Mouse (Mus musculus): ENCODE data around the gene Ccdc57. TPM values are rescaled to one million over a fixed set of nuclear protein-coding genes. Genes with fewer than 3 reads are reported as not detected.
"Not testable (repeated sequence)": the region's sequence is repeated elsewhere in the genome, so short reads cannot be mapped to it uniquely, and the experiment has no call there.

The Ccdc57 gene
- total and polyA plus RNA-seq, 3 experiments: 2.5 to 4.2 (median 2.8) TPM

DNA sequence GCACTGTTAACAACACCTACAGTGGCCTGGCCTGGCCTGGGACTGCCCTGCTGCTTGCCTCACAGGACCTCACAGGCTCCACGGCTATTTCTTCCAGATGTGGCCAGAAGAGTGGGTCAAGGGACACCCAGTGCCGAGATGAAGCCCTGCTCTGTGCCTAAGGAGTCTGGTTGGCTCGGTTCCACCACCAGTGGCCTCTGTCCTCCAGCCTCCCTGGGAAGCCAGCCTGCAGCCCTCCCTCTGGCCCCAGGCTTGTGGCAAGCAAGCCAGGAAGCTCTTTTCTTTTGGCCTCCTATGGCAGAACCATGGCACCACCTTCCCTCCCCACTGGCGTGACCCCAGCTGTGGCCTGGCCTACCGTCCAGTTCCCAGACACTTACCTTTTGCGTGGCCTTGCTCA, 59.5 kb downstream of the Ccdc57 start:
- DNase-seq (ENCODE audit: low spot score) (no peak), ATAC-seq (ENCODE audit: extremely low read depth, insufficient number of reproducible peaks, low FRiP score, poor library complexity, severe bottlenecking) (no peak)
- H3K4me1 ChIP-seq (ENCODE audit: insufficient read depth, low read depth, low read length): no peaks in the 10 kb centered on the region
- no peaks in the 10 kb centered on the region for H3K9me3 ChIP-seq (replicated peaks)
- no peak overlapping the region for H3K4me3 ChIP-seq (ENCODE audit: low read depth, low read length)
- H3K27me3 ChIP-seq (ENCODE audit: insufficient read depth, low read length): no peaks in the 10 kb centered on the region; the same call in 1 of the 2 replicates
- no peak for TF ChIP-seq POLR2AphosphoS5 (IDR thresholded peaks at IDR 0.05; ENCODE audit: insufficient replicate concordance, low read depth, low read length)
- no peak for TF ChIP-seq GATA2 (IDR thresholded peaks at IDR 0.05; ENCODE audit: borderline replicate concordance, low read depth, low read length)
- no peak for TF ChIP-seq CTCF (IDR thresholded peaks at IDR 0.05; ENCODE audit: low read depth, low read length)
- no peak for TF ChIP-seq GATA1 (IDR thresholded peaks at IDR 0.05; ENCODE audit: borderline replicate concordance, low read length)
- H3K36me3 ChIP-seq (replicated peaks): peaks cover 5% of the 10 kb centered on the region

DNA sequence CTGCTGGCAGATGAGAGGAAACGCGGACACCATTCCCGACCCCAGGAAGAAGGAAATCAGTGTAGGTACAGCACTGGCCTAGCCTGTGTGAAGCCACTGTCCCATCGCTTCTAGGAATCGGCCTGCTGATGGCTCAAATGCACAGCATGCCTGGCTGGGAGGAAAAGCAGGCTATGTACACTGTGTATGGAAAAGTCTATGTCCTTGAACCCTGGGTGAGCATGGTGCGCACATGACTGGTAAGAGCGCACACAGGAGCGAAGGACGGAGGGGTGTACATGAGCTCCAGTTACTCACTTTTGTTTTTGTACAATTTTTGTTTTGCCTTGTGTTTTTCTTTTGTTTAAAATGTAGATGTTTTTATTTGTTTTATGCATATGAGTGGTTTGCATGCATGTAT, 61.2 kb downstream of the Ccdc57 start:
- no peak for TF ChIP-seq POLR2AphosphoS5 (IDR thresholded peaks at IDR 0.05; ENCODE audit: insufficient replicate concordance, low read depth, low read length)
- no peak for TF ChIP-seq CTCF (IDR thresholded peaks at IDR 0.05; ENCODE audit: low read depth, low read length)
- no peak for TF ChIP-seq TAL1 (conservative IDR thresholded peaks at IDR 0.05; ENCODE audit: low read depth, low read length)
- no peak for TF ChIP-seq GATA2 (IDR thresholded peaks at IDR 0.05; ENCODE audit: borderline replicate concordance, low read depth, low read length)
- no peak for TF ChIP-seq GATA1 (IDR thresholded peaks at IDR 0.05; ENCODE audit: borderline replicate concordance, low read length)
- no peaks in the 10 kb centered on the region for H3K36me3 ChIP-seq (replicated peaks)
- DNase-seq (ENCODE audit: low spot score): no peak
- H3K4me3 ChIP-seq (ENCODE audit: low read depth, low read length): no peak overlapping the region
- ATAC-seq (ENCODE audit: extremely low read depth, insufficient number of reproducible peaks, low FRiP score, poor library complexity, severe bottlenecking): no peak
- H3K4me1 ChIP-seq (ENCODE audit: insufficient read depth, low read depth, low read length): no peaks in the 10 kb centered on the region
- H3K27me3 ChIP-seq (ENCODE audit: insufficient read depth, low read length): no peaks in the 10 kb centered on the region; the same call in 1 of the 2 replicates
- H3K9me3 ChIP-seq (replicated peaks): no peaks in the 10 kb centered on the region

DNA sequence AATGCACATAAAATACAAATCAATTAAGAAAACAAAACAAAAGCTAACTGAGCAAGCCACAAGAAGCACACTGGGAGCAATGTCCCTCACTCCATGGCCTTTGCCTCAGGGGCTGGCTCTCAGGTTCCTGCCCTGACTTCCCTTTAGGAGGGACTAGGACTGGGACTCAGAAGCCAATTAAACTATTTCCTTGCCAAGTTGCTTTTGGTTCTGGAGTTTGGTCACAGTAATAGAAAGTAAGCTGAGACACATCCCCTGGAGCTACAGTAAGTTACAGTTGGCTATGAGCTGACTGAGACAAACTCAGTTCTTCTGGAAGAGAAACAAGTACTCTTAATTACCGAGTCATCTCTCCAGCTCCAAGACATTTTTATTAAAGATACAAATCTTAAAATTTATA, 66.9 kb downstream of the Ccdc57 start:
- Histone ChIP-seq H3K27me3 (ENCODE audit: insufficient read depth, low read length) (no peaks in the 10 kb centered on the region), H3K9me3 (replicated peaks) (no peaks in the 10 kb centered on the region), H3K36me3 (replicated peaks) (peaks cover 11% of the 10 kb centered on the region), H3K4me3 (ENCODE audit: low read depth, low read length) (no peak overlapping the region), H3K4me1 (ENCODE audit: insufficient read depth, low read depth, low read length) (no peaks in the 10 kb centered on the region; the same call in 1 of the 2 replicates)
- TF ChIP-seq TAL1 (conservative IDR thresholded peaks at IDR 0.05; ENCODE audit: low read depth, low read length) (no peak), GATA1 (IDR thresholded peaks at IDR 0.05; ENCODE audit: borderline replicate concordance, low read length) (no peak), GATA2 (IDR thresholded peaks at IDR 0.05; ENCODE audit: borderline replicate concordance, low read depth, low read length) (no peak), POLR2AphosphoS5 (IDR thresholded peaks at IDR 0.05; ENCODE audit: insufficient replicate concordance, low read depth, low read length) (no peak), CTCF (IDR thresholded peaks at IDR 0.05; ENCODE audit: low read depth, low read length) (no peak)
- DNase-seq (ENCODE audit: low spot score) (no peak), ATAC-seq (ENCODE audit: extremely low read depth, insufficient number of reproducible peaks, low FRiP score, poor library complexity, severe bottlenecking) (no peak)

GRCm38 (mm10) chr11:120862819-120863218, 69.9 kb downstream of the Ccdc57 start:
- ATAC-seq (ENCODE audit: extremely low read depth, insufficient number of reproducible peaks, low FRiP score, poor library complexity, severe bottlenecking) (no peak), DNase-seq (ENCODE audit: low spot score) (no peak)
- Histone ChIP-seq H3K27me3 (ENCODE audit: insufficient read depth, low read length) (0 out of 2 replicates have a peak, but pooled peaks cover 3% of the 10 kb centered on the region), H3K9me3 (replicated peaks) (no peaks in the 10 kb centered on the region), H3K36me3 (replicated peaks) (peaks cover 24% of the 10 kb centered on the region), H3K4me3 (ENCODE audit: low read depth, low read length) (no peak overlapping the region), H3K4me1 (ENCODE audit: insufficient read depth, low read depth, low read length) (no peaks in the 10 kb centered on the region; the same call in 1 of the 2 replicates)
- TF ChIP-seq GATA2 (IDR thresholded peaks at IDR 0.05; ENCODE audit: borderline replicate concordance, low read depth, low read length) (no peak), CTCF (IDR thresholded peaks at IDR 0.05; ENCODE audit: low read depth, low read length) (no peak), GATA1 (IDR thresholded peaks at IDR 0.05; ENCODE audit: borderline replicate concordance, low read length) (no peak), TAL1 (conservative IDR thresholded peaks at IDR 0.05; ENCODE audit: low read depth, low read length) (no peak), POLR2AphosphoS5 (IDR thresholded peaks at IDR 0.05; ENCODE audit: insufficient replicate concordance, low read depth, low read length) (no peak)

DNA sequence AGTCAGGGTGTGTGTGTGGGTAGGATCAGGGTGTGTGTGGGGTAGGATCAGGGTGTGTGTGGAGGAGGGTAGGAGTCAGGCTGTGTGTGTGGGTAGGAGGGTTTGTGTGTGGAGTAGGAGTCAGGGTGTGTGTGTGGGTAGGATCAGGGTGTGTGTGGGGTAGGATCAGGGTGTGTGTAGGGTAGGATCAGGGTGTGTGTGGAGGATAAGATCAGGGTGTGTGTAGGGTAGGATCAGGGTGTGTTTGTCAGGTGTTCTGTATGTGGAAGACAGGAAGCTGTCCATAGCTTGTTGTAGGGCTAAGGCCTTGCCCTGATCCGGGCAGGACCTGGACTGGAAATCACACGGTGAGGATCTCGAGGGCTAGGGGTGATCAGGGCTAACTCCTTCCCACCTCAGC, 76.7 kb downstream of the Ccdc57 start:
- peaks cover 23% of the 10 kb centered on the region for H3K36me3 ChIP-seq (replicated peaks)
- not testable (repeated sequence) for H3K4me1 ChIP-seq (ENCODE audit: insufficient read depth, low read depth, low read length); DNase-seq (ENCODE audit: low spot score); H3K4me3 ChIP-seq (ENCODE audit: low read depth, low read length); H3K27me3 ChIP-seq (ENCODE audit: insufficient read depth, low read length); ATAC-seq (ENCODE audit: extremely low read depth, insufficient number of reproducible peaks, low FRiP score, poor library complexity, severe bottlenecking)
- peaks cover 13% of the 10 kb centered on the region for H3K9me3 ChIP-seq (replicated peaks)

GRCm38 (mm10) chr11:120853788-120854187, 78.9 kb downstream of the Ccdc57 start:
- DNase-seq (ENCODE audit: low spot score): no peak
- peaks cover 13% of the 10 kb centered on the region for H3K36me3 ChIP-seq (replicated peaks)
- peaks cover 13% of the 10 kb centered on the region for H3K9me3 ChIP-seq (replicated peaks)
- peaks cover 11% of the 10 kb centered on the region for H3K4me1 ChIP-seq (ENCODE audit: insufficient read depth, low read depth, low read length)
- no peak for TF ChIP-seq POLR2AphosphoS5 (IDR thresholded peaks at IDR 0.05; ENCODE audit: insufficient replicate concordance, low read depth, low read length)
- TF ChIP-seq TAL1 (conservative IDR thresholded peaks at IDR 0.05; ENCODE audit: low read depth, low read length): no peak
- TF ChIP-seq GATA1 (IDR thresholded peaks at IDR 0.05; ENCODE audit: borderline replicate concordance, low read length): no peak
- TF ChIP-seq CTCF (IDR thresholded peaks at IDR 0.05; ENCODE audit: low read depth, low read length): no peak
- no peak for TF ChIP-seq GATA2 (IDR thresholded peaks at IDR 0.05; ENCODE audit: borderline replicate concordance, low read depth, low read length)
- no peak overlapping the region for H3K4me3 ChIP-seq (ENCODE audit: low read depth, low read length)
- no peak for ATAC-seq (ENCODE audit: extremely low read depth, insufficient number of reproducible peaks, low FRiP score, poor library complexity, severe bottlenecking)
- peaks cover 9% of the 10 kb centered on the region; the same call in 1 of the 2 replicates for H3K27me3 ChIP-seq (ENCODE audit: insufficient read depth, low read length)

DNA sequence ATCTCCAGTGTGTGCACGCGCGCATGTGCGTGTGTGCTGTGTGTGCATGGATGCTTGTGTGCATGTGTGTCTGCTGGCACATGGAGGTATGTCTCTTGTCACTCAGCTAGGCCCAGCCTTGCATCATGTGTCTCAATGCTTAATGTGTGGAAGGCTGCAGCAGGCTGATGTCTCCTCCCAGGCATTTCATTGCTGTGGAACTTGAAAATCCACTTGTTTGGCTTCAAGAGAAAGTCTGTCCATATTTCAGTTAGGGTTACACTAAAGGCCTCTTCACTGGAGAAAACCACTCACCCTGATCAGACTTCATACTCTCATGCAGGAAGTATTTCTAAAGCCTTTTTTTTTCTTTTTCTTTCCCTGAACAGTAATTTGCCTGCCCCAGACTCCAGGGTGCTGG, 79.5 kb downstream of the Ccdc57 start:
- H3K4me3 ChIP-seq (ENCODE audit: low read depth, low read length): no peak overlapping the region
- H3K9me3 ChIP-seq (replicated peaks): peaks cover 13% of the 10 kb centered on the region
- ATAC-seq (ENCODE audit: extremely low read depth, insufficient number of reproducible peaks, low FRiP score, poor library complexity, severe bottlenecking) (no peak), DNase-seq (ENCODE audit: low spot score) (no peak)
- TF ChIP-seq POLR2AphosphoS5 (IDR thresholded peaks at IDR 0.05; ENCODE audit: insufficient replicate concordance, low read depth, low read length) (no peak), CTCF (IDR thresholded peaks at IDR 0.05; ENCODE audit: low read depth, low read length) (no peak), GATA2 (IDR thresholded peaks at IDR 0.05; ENCODE audit: borderline replicate concordance, low read depth, low read length) (no peak), TAL1 (conservative IDR thresholded peaks at IDR 0.05; ENCODE audit: low read depth, low read length) (no peak), GATA1 (IDR thresholded peaks at IDR 0.05; ENCODE audit: borderline replicate concordance, low read length) (no peak)
- H3K4me1 ChIP-seq (ENCODE audit: insufficient read depth, low read depth, low read length): peaks cover 11% of the 10 kb centered on the region
- H3K27me3 ChIP-seq (ENCODE audit: insufficient read depth, low read length): peaks cover 7% of the 10 kb centered on the region; the same call in 1 of the 2 replicates
- H3K36me3 ChIP-seq (replicated peaks): peaks cover 9% of the 10 kb centered on the region
